Mouse (Mus musculus) left cerebral cortex, adult 9 months (tissue): ENCODE data around the gene Furin.
"Not testable (repeated sequence)": the region's sequence is repeated elsewhere in the genome, so short reads cannot be mapped to it uniquely, and the experiment has no call there.

ENCODE experiments used
- DNase-seq, 2 experiments: peaks; one replicate each; pipeline ENCODE4 v3.0.0; 2022; ENCODE audit warnings: low spot score in 2 of 2

Gene Furin

DNA sequence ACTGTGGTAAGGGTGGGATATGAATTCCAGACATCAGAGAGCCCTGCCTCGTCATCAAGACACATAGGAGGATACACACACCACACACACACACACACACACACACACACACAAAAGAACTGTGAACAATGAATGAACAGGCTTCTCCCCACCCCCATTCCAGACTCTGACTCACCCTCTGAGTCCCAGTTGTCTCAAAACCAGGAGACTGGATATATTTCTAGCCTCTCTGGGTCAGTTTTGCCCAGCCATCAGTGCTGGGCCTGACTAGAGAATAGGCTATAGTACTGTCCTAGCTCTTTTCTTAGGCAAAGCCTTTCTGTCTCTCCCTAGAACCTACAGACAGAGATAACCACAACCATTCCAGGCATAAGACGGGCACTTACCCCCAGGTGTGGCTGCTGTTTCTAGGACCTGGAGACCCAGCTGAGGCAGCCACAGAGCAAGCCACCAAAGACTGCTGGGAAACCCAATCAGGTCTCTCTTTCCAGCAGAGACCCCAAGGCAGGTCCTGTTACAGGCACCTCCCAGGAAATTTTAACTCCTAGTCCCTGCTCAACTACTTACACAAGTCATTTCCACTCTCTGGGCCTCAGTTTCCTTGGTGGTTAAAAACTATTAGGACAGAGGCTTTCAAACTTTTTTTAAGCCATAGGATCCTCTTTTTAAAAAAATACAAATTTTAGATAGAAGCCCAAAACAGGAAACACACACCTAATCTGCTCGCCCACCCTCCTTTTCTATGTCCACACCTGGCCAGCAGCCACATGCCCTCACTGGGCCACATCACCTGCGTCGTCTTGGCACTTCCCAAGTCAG lies 4.0 kb downstream of the Furin start:
- peak in 1 of 2 experiments; percentile 49 for DNase-seq

DNA sequence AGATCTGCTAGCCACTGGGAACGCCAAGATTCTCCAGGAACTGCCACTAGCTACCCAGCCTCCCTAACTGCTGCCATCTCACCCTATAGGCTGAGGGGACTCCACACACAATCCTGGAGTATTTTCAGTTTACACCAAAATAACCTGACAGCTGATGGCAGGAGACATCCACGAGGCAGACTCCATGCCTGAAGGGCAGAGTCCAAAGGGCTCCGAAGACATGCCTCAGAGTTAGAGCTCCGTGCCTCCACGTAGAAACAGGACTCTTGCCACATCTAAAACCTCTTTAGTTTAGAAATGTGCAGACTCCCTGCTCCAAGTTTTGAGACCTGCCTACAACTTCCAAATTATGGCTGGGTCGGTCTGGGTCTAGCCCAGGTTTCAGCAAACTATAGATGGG lies 4.7 kb downstream of the Furin start:
- DNase-seq = no peak

DNA sequence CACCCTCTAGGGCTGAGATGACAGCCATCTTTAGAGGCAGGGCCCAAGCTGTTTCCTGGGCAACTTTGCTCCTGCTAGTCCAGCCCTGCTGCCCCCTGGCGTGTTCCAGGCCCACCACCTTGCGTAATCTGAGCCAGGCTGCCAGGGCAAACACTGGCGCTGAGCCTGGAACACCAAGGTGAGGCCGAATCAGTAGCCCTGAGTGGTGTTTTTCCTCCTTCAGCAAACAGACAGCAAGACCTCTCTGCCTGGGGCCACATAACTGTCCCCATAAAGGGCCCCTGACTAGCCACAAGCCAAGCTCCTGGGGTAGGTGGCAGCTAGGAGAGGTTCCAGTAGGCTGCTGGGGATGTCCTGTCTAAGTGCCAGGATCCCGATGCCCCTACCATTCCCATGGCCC lies 5.1 kb downstream of the Furin start:
- DNase-seq = no peak

DNA sequence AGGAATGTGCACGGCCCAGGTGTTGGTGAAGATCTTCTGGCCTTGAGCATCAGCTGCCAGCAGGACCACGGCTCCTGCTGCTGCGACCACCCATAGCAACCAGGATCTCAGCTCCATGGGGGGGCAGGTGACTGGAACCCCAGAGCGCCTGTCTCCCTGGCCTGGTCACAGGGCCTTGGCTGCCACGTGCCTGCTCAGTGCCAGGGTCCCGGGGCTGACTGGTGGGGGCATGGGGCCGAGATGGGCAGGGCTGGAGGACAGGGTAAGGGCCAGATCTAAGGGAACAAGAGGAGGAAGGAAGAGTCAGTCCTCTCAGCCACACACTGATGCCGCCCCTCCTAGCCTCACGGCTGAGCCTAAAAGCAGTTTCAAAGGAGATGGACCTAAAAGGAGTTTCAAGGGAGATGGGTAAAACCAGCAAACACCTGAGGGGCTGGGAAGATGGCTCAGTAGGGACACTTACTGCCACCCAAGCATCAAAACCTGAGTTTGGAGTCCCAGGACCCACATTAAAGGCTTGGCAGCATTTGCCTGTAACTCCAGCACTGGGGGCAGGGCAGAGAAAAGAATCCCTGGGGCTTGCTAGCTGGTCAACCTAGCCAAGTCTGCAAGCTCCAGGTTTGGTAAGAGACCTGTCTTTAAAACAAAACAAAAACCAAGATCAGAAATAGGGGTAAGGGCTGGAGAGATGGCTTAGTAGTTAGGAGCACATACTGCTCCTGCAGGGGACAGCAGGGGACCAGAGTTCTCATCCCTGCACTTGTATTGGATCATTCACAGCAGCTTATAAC lies 6.4 kb downstream of the Furin start:
- DNase-seq = no peak

DNA sequence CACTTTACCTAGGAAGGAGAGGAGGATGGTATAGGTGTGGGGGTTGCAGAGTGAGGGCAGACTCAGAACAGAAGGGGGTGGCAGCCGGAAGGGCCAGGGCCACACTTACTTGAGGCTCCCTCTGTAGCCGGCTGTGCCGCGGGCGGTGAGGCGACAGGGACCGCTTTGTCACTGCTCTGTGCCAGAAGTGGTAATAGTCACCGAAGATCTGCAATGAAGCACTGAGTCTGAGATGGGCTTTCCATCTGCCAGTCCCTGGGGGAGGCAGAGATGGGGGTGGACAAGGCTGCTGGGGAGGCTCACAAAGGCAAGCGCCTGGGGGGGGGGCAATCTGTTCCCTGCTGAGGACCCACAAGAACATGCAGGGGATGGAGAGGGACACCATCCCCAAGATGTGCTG lies 7.2 kb downstream of the Furin start:
- peak in 1 of 2 experiments; percentile 67 for DNase-seq

DNA sequence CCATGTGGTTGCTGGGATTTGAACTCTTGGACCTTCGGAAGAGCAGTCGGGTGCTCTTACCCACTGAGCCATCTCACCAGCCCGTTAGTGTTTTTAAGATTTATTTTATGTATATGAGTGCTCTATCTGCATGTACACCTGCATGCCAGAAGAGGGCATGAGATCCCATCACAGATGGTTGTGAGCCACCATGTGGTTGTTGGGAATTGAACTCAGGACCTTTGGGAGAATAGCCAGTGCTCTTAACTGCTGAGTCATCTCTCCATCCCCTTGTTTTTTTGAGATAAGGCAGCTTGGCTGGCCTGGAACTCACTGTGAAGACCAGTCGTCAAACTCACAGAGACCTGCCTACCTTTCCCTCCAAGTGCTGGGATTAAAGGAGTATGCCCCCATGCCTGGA lies 8.8 kb downstream of the Furin start:
- not testable (repeated sequence) for DNase-seq

DNA sequence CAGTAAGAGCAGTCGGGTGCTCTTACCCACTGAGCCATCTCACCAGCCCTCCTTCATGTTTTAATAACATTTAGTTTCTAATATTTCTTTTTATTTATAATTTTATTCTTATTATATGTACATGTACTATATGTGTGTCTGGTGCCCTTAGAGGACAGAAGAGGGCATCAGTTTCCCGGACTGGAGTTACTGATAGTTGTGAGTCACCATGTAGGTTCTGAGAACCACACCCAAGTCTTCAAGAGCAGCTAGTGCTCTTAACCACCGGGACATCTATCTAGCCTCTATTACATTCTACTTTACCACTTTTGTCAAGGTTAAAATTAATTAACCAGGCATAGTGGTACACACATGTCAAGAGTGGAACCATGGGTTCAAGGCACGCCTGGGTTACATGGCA lies 10.6 kb downstream of the Furin start:
- no peak for DNase-seq

DNA sequence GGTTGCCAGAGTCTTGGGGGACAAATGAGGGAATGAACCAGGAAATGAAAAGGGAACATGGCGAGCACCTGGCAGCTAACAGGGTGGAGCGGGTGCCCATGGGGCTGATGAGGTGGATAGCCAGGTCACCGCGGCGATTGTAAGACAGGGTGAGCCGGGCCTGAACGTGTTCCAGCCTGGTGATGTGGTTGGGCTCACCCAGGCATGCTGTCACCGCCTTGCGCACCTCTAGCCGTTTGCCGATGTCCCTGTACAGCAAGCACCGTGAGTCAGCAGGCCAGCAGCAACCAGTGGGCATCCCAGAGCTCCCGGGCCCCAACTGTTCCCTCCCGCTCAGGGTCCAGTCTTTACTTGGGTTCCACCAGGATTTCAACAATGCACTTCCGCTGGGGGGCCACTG lies 13.1 kb downstream of the Furin start:
- no peak for DNase-seq

DNA sequence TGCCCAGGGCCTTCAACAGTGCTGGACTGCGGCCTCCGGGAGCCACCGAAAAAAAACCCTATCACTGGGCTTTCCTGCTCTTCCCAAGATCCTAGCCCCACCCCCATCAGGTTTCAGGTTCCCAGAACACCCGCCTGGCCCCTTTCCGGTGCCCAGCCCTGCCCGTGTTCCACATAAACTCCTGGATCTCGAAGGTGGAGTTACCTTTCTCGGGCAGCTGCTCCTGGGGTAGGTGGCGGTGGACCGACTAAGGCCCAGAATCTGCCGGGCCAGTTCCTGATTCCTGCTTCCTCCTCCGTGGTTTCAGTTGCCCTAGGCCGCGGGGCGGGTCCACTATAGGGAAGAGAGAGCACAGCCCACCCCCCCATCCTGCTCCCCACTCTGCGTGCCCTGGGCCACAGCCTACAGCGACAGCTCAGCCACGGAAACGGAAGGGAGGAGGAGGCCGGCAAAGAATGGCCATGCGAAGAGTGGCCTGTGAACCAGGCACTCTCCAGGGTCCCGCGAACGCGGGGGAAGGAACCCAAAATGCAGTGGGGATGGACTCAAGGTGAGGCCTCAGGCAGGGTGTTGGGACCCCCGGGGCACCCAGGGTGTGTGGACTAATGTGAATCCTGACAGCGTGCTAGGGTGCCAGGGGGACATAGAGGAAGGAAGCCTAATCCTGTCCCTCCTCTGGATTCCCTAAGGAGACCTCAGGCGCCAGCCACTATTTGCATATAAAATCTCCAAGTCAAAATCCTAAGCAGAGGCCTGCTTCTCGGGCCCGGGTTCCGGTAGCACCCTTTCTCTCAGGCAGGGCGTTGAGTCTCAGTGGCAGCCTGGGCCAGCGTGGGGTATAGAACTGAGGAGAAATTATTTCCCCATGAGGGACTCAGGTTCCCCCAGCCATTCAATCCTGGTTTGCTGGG lies 17.3 kb downstream of the Furin start, which contains the start of gene Fes:
Fes (minus strand) TSS at position 314 of the 911 bp plus-strand sequence.
- no peak for DNase-seq

DNA sequence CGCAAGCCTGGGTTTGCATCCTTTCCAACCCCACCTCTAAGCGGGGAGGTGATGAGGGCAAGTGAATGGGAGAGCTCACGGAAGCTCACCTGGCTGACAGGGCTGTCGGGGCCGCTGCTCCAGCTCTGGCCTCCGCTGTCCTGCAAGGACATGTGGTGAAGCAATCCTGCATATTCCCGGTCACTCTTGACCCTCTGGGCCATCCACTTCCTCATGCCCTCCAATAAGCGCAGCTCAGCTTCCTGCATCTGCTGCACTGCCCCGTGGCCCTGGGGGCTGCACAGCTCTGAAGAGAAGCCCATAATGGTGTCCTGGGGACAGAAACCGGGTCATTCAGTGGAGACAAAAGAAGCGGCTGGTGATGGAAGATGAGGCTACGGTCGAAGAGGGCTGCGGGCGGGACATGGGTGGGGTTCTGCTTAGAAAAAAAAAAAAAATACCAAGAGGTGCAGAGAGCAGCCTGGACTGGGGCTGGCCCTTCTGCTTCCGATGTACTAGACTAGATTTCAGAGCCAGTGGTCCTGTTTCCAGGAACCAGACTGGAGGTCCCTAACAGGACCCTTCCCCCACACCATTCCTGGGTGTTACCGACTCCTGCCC lies 18.1 kb downstream of the Furin start:
- no peak for DNase-seq

DNA sequence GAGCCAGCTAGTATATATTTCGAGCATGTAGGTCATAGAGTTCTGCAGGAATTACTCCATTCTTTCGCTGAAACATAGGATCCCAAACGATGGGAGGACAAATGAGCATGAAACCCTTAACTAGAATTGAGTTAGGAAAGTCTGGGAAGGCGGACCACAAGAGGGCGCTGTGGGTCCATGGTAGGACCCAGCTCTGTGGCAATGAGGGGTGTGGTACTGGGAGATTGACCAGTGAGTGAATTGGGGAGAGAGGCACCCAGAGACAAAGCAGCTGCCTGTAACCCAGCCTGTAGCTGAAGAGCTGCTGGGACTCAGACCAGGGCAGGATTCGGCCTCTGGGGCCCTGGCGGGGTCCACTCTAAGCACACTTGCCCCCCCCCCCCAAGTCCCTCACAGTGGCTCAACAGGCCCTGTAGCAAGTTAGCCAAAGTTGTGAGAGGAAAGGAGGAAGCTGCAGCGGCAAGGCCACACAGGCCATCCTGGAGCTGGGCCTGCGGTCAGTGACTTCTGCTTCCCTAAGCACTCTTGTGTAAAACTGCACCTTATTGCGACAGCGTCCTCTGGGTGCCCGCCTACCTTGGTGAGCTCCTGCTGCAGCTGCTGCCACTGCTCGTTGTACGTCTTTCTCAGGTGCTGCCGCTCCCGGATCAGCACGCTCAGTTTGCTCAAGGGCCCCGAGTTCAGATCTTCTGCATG lies 18.9 kb downstream of the Furin start:
- DNase-seq = peak in 1 of 2 experiments; percentile 88

DNA sequence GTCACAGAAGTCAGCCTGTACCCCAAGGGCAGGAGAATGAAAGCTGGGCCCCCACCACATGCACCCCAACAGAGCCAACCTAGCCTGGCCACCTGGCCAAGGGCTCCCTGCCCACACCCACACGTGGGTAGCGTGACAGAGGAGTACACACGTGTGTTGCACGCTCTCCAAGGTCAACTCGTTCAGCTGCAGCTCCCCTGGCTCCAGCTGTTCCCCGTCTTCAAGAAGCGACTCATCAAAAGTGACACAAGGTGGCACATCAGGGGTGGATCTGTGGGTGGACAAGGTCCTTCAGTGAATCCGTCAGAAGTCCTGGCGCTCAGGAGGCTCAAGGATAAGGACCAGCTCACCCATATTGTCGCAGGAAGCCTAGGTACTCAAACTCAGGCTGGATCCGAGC lies 22.3 kb downstream of the Furin start:
- no peak for DNase-seq

DNA sequence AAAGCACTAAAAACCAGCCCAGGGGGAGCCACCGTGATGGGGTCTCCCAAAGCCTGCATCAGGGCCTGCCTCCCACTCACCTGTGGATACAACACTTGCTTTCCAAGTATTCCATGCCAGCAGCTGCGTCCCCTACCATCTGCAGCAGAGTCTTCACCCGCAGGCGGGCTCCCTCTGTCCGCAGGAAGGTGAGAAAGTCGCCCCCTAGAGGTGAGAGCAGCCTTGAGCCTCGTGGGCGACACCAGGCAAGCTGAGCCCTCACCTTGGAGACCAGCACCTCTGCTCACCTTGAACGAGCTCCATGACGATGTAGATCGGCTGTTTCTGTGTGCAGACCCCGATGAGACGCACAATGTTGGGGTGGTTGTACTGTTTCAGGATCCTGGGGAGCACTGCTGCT lies 25.7 kb downstream of the Furin start:
- no peak for DNase-seq

DNA sequence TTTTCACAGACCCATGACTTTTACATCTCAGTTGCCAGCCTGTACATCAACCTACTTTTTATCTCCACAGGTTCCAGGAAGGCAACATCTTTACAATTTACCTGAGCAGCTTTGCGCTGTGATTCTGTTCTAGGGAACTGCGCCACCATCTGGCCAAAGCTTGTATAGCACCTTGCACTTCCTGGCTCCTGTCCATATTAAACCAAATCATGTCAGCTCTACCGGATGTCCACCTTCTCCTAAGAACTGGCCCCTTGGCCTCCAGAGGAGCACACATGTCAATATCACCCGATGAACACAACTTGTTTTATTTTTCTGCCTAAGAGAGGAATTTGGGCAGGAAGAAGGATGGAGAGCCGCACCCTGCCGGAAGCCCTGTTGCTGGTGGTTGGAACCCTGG lies 27.8 kb downstream of the Furin start:
- DNase-seq = peak in 1 of 2 experiments; percentile 76

DNA sequence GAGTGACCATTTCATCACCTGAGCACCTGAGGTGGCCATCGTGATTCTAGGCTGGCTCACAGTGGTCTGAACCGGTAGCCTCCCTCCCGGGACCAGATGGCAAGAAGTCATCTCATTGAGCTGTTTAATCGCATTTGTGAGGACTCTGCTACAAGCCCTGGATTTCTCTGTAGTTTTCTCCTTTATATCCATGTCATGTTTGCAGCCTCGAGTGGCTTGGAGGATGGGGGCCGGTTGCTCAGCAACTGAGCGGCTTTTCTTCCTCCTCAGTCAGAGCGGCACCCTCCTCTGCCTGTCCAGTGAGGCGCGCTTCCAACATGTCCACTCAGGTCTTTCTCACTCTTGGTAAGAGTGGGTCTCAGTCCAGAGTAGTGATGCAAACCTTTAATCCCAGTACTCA lies 29.0 kb downstream of the Furin start:
- DNase-seq = no peak

DNA sequence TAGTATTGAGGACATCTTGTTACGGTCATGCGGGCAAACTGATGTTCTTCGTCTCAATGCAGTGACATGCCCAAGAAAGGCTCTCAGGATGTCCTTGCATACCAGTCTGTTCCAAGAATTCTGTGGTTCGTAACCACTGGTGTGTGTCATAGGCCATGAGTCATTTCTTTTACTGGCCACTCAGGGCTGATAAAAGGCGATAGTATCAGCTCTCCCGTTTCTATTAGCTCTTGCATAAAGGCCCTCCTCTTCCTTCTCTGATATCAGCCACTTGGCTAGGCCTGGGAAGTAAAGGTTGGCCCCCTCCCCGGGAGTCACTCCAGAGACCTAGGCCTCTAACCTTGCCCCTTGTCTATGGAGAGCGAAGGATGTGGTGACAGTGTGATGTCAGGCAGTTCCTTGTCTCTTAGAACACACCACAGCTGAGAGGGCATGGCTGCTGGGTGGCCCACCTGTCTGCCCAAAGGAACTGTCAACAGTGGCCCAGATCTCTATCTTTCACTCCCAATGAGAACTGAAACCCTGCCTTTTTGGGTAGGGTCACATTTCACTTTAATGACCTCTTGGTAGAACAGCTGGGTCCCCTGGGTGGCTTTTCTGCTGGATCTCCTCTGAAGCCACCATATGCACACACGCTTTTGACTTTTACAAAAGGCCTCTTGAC lies 29.7 kb downstream of the Furin start:
- DNase-seq = no peak

DNA sequence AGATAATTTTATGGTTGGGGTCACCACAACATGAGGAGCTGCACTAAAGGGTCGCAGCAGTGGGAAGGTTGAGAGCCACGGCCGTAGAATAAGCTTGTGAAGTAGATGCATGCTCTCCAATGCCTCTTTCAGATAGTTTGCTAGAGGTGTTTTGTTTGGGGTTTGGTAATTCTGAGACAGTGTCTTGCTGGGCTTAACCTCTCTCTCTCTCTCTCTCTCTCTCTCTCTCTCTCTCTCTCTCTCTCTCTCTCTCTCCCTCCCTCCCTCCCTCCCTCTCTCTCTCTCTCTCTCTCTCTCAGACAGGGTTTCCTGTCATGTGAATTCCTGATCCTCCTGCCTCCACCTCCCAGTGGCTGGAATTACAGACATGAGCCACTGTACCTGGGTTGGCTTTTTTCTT lies 30.5 kb downstream of the Furin start:
- no peak for DNase-seq

DNA sequence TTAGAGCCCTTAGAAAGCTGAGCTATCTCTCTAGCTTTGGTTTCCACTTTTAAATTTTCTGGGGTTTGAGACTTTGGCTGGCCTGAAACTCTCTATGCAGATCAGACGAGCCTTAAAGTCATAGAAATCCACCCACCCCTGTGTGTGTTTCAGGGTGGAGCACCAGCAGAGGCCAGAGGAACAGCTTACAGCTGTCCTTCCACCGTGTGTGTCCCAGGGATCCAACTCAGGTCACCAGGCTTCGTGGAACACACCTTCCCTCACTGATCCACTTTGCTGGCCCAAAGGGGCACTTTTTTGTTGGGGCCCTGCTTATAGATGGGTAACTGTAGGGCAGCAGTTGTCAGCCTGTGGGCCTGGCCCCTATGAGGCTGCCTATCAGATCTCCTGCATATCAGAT lies 31.0 kb downstream of the Furin start:
- DNase-seq = no peak

DNA sequence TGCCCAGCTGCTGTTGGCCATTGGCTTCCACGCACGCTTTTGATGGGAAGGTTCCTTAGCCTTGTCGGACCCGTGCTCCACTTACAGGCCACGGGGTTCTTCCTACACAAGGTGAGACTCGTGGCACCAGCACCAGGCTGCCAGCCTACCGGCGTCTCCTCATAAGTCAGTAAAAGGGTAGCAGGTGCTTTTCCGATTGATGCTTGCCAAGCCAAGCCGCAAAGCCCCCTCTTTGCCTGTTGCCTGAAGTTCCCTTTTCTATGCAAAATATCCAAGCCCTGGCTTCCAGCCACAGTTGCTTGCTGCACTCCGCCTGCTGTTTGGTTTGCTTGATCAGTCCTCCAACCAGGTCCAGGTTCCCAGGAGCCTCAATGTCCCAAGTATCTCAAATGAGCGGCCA lies 31.4 kb downstream of the Furin start:
- no peak for DNase-seq

DNA sequence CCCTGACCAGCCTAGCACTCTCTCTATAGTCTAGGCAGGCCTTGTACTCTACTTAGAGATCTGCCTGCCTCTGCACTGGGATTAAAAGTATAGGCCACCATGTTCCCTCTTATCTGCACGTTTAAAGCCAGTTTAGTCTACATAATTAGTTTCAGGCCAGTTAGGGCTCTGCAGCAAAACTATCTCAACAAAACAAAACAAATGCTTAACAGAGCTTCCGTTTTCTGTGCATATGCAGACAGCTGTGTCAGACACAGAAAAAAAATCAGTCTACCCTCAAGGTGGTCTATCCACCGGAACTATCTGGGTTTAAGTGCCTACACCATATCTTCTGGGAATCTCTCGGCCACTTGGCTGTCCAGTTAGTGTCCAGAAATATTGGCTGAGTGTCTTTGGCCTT lies 31.9 kb downstream of the Furin start:
- DNase-seq = no peak
